Mouse (Mus musculus) liver, embryonic 14.5 days (tissue): ENCODE results near the gene Pknox2.

ENCODE experiments used
- CTCF ChIP-seq: IDR thresholded peaks from 2 replicates; pipeline ENCODE4 v1.5.1; 2016; ENCODE audit warnings: antibody characterized with exemption, low read depth, control low read depth
- EP300 ChIP-seq: IDR thresholded peaks from 2 replicates; pipeline ENCODE4 v1.6.1; 2016; ENCODE audit warnings: antibody characterized with exemption, low read depth

DNA sequence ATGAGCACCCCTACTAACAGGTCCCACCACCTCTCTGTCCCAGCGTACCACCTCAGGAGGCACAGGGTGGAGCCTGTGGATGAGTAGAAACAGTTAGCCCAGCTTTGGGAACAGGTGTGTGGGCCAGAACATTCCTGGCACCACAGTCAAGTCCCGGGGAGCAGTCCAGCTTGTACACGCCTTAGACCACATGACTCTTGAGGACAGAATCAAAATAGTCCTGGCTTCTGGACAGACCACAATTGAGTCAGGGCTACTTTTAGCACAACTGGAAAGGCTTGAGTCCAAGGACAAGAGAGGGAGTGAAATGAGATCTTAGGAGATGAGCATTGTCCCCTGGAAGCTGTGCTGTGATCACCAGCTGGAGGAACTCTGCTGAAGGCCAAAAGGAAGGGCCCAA is 248.6 kb downstream of the Pknox2 start:
- TF ChIP-seq CTCF: no peak
- no peak for TF ChIP-seq EP300
